Mouse (Mus musculus): ENCODE measurements around the gene Mgat4a. TPM values are rescaled to one million over a fixed set of nuclear protein-coding genes. Genes with fewer than 3 reads are reported as not detected.

Mgat4a gene
- total and polyA plus RNA-seq, 3 experiments = 4.5 to 11.8 (median 8.7) TPM

DNA sequence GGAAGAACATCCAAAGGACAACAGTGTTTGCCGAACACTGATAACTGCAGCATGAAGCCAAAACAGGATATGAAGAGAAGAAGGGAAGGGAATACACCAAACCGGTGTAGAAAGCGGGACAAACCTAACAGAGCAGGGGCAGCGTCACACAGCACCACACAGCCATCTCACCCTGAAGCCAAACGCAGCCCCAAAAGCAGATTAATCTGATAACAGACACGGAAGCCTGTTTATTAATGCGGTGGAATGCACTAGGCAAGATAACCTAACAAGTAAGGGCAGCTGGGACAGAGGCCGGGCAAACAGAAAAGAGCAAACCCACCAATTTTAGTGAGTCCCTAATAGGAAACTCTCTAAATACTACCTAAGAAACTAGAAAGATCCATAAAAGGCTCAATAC is 61.1 kb downstream of the Mgat4a start:
- DNase-seq = no peak
- 70% methylated on average over 8 of the region's 8 CpGs for WGBS
- Histone ChIP-seq H3K36me3 (ENCODE audit: control insufficient read depth, insufficient read depth, low read length) (no peaks in the 10 kb centered on the region), H3K27ac (no peak overlapping the region), H3K4me3 (no peak overlapping the region), H3K79me2 (replicated peaks; ENCODE audit: control insufficient read depth, insufficient read depth, low read length) (no peaks in the 10 kb centered on the region), H3K4me1 (ENCODE audit: control insufficient read depth, insufficient read depth, low read length) (peaks cover 3% of the 10 kb centered on the region), H3K9ac (ENCODE audit: low read depth, low read length) (no peak overlapping the region), H3K27me3 (ENCODE audit: control insufficient read depth, insufficient read depth, low read length) (no peaks in the 10 kb centered on the region)
- TF ChIP-seq CTCF (IDR thresholded peaks at IDR 0.05) = no peak
- intact Hi-C loops (cut with DNase I) = loop anchor here (10.0 kb wide), 1 partner anchor 55 kb away; no protein-coding TSS in a partner anchor

DNA sequence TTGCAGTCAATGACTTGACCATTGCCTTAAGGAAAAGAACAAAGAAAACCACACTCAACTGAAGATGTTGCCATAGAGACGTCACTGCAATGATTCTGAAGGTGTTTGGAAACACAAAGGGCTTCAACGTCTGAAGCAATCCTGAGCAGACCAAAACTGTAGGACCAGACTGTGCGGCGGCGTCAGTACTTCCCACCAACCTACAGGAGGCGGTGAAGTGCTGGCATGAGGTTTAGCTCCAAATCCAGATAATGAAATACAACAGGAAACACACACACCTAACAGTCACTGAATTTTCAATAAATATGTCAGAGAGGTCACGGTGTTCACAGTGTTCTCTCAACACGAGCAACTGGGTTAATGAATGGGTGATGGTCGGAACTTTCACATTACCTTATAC is 61.7 kb downstream of the Mgat4a start:
- H3K4me3 ChIP-seq = no peak overlapping the region
- intact Hi-C loops (cut with DNase I) = loop anchor here (10.0 kb wide), 1 partner anchor 56 kb away; no protein-coding TSS in a partner anchor

DNA sequence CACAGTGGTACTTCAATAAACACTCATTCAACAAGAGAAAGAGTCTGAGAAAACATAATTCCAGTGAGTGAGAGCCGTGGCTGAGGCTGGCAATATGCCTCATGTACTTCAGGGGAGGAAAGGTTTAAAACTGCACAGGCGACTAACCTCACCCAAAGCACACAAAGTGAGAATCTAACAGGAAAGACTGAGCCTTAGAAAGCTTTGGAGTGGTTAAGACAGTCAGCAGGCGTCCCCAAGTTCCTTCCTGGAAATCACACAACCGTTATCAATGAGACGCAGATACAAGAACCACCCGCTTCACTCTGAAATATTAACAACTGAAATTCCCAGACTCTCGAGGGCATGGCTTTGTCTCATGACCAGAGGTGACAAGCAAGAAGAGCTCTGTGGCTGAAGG is 62.4 kb downstream of the Mgat4a start:
- no peak for DNase-seq
- intact Hi-C loops (cut with DNase I) = loop anchor here (10.0 kb wide), 1 partner anchor 56 kb away; no protein-coding TSS in a partner anchor
- peaks cover 6% of the 10 kb centered on the region for H3K4me1 ChIP-seq (ENCODE audit: control insufficient read depth, insufficient read depth, low read length)
- peaks cover 3% of the 10 kb centered on the region; the same call in 1 of the 2 replicates for H3K36me3 ChIP-seq (ENCODE audit: control insufficient read depth, insufficient read depth, low read length)
- H3K9ac ChIP-seq (ENCODE audit: low read depth, low read length) = no peak overlapping the region
- H3K27ac ChIP-seq = peak overlapping the region; percentile 12; the same call in 1 of the 2 replicates
- no peaks in the 10 kb centered on the region for H3K27me3 ChIP-seq (ENCODE audit: control insufficient read depth, insufficient read depth, low read length)
- WGBS = 7% methylated on average over 7 of the region's 7 CpGs
- no peak overlapping the region for H3K4me3 ChIP-seq
- TF ChIP-seq CTCF (IDR thresholded peaks at IDR 0.05) (0 out of 2 replicates have a peak, but pooled peaks have one; percentile 15), EP300 (IDR thresholded peaks at IDR 0.05; ENCODE audit: insufficient read depth, low read depth, low read length) (no peak)
- no peaks in the 10 kb centered on the region for H3K79me2 ChIP-seq (replicated peaks; ENCODE audit: control insufficient read depth, insufficient read depth, low read length)

More for the DNA sequence above, 61.7 kb downstream of the Mgat4a start:
- H3K27ac ChIP-seq = no peak overlapping the region; the same call in 1 of the 2 replicates
- DNase-seq = no peak
- peaks cover 4% of the 10 kb centered on the region for H3K4me1 ChIP-seq (ENCODE audit: control insufficient read depth, insufficient read depth, low read length)
- no peak overlapping the region for H3K9ac ChIP-seq (ENCODE audit: low read depth, low read length)
- no peaks in the 10 kb centered on the region for H3K27me3 ChIP-seq (ENCODE audit: control insufficient read depth, insufficient read depth, low read length)
- H3K36me3 ChIP-seq (ENCODE audit: control insufficient read depth, insufficient read depth, low read length) = peaks cover 3% of the 10 kb centered on the region; the same call in 1 of the 2 replicates
- 71% methylated on average over 9 of the region's 9 CpGs for WGBS
- TF ChIP-seq CTCF (IDR thresholded peaks at IDR 0.05) = peak; percentile 66
- no peak for TF ChIP-seq POLR2A (IDR thresholded peaks at IDR 0.05; ENCODE audit: insufficient read depth, low read depth, low read length)
- H3K79me2 ChIP-seq (replicated peaks; ENCODE audit: control insufficient read depth, insufficient read depth, low read length) = no peaks in the 10 kb centered on the region

DNA sequence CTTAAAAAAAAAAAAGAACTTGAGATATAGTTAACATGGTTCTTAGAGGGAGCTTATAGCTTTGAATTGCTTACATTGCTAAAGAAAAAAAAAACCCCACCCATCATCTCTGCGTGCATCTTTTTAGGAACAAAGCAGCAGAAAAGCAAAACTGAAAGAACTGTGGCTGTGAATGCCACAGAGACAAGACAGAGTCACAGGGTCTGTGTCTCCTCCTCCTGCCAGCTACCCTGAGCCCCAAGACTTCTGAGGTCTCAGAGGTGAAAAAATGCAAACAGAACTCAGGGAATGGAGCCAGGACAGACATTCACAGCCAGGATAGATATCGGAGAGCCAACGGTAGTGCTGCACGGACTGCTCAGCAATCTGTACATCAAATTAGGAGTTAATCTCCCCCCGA is 62.9 kb downstream of the Mgat4a start:
- no peak for TF ChIP-seq EP300 (IDR thresholded peaks at IDR 0.05; ENCODE audit: insufficient read depth, low read depth, low read length)
- no peak for TF ChIP-seq POLR2A (IDR thresholded peaks at IDR 0.05; ENCODE audit: insufficient read depth, low read depth, low read length)
- intact Hi-C loops (cut with DNase I) = loop anchor here (10.0 kb wide), 1 partner anchor 57 kb away; no protein-coding TSS in a partner anchor
- H3K9ac ChIP-seq (ENCODE audit: low read depth, low read length) = no peak overlapping the region
- 12% methylated on average over 5 of the region's 5 CpGs for WGBS
- peak overlapping the region; percentile 12; the same call in 1 of the 2 replicates for H3K27ac ChIP-seq
- H3K79me2 ChIP-seq (replicated peaks; ENCODE audit: control insufficient read depth, insufficient read depth, low read length) = no peaks in the 10 kb centered on the region
- peaks cover 6% of the 10 kb centered on the region for H3K4me1 ChIP-seq (ENCODE audit: control insufficient read depth, insufficient read depth, low read length)
- no peaks in the 10 kb centered on the region for H3K27me3 ChIP-seq (ENCODE audit: control insufficient read depth, insufficient read depth, low read length)
- peaks cover 3% of the 10 kb centered on the region; the same call in 1 of the 2 replicates for H3K36me3 ChIP-seq (ENCODE audit: control insufficient read depth, insufficient read depth, low read length)
- 0 out of 2 replicates have a peak overlapping the region, but pooled peaks have one; percentile 22 for H3K4me3 ChIP-seq
- DNase-seq = no peak

DNA sequence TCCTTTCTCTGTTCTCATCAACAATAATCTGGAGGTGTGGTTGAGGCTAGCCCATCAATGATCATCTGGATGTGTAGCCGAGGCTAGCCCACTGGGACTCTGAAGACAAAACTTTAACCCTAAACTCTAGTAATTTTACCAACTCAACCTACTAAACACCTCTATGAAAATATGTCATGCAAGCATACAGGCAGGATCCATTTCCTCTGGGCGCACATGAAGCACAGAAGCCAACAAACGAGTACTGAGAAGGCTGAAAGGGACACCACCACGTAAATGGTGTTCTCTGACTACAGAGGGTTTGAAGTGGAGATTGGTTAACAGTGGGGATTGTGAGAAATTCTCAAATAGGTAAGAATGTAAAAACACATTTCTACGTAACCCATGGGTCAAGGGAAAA is 63.6 kb downstream of the Mgat4a start:
- H3K27me3 ChIP-seq (ENCODE audit: control insufficient read depth, insufficient read depth, low read length) = no peaks in the 10 kb centered on the region
- H3K4me1 ChIP-seq (ENCODE audit: control insufficient read depth, insufficient read depth, low read length) = peaks cover 6% of the 10 kb centered on the region
- no peak overlapping the region for H3K9ac ChIP-seq (ENCODE audit: low read depth, low read length)
- H3K4me3 ChIP-seq = no peak overlapping the region
- no peak overlapping the region for H3K27ac ChIP-seq
- TF ChIP-seq CTCF (IDR thresholded peaks at IDR 0.05) = no peak
- no peak for TF ChIP-seq POLR2A (IDR thresholded peaks at IDR 0.05; ENCODE audit: insufficient read depth, low read depth, low read length)
- no peak for TF ChIP-seq EP300 (IDR thresholded peaks at IDR 0.05; ENCODE audit: insufficient read depth, low read depth, low read length)
- no peaks in the 10 kb centered on the region for H3K79me2 ChIP-seq (replicated peaks; ENCODE audit: control insufficient read depth, insufficient read depth, low read length)
- DNase-seq = no peak
- intact Hi-C loops (cut with DNase I) = loop anchor here (10.0 kb wide), 1 partner anchor 58 kb away; no protein-coding TSS in a partner anchor
- peaks cover 3% of the 10 kb centered on the region; the same call in 1 of the 2 replicates for H3K36me3 ChIP-seq (ENCODE audit: control insufficient read depth, insufficient read depth, low read length)
- WGBS = 91% methylated on average over 5 of the region's 5 CpGs

DNA sequence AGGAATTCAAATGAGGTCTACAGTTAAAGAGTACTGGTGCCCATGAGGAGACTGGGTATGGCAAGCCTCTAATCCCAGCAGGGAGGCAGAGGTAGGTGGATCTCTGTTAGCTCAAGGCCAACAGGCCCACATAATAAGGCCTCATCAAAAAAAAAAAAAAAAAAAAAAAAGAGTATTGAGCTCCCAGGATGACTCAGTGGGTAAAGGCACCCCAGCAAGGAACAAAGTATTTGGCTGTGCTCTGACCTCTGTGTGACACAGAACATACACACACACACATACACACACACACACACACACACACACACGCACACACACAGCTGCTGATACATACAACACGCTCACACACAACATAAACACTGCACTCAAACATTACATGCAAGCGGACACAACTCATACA is 65.5 kb downstream of the Mgat4a start:
- no peak overlapping the region for H3K4me3 ChIP-seq
- no peaks in the 10 kb centered on the region for H3K27me3 ChIP-seq (ENCODE audit: control insufficient read depth, insufficient read depth, low read length)
- intact Hi-C loops (cut with DNase I) = loop anchor here (10.0 kb wide), 1 partner anchor 59 kb away; no protein-coding TSS in a partner anchor
- no peak overlapping the region for H3K27ac ChIP-seq
- H3K36me3 ChIP-seq (ENCODE audit: control insufficient read depth, insufficient read depth, low read length) = peaks cover 3% of the 10 kb centered on the region; the same call in 1 of the 2 replicates
- TF ChIP-seq CTCF (IDR thresholded peaks at IDR 0.05) (no peak), POLR2A (IDR thresholded peaks at IDR 0.05; ENCODE audit: insufficient read depth, low read depth, low read length) (no peak), EP300 (IDR thresholded peaks at IDR 0.05; ENCODE audit: insufficient read depth, low read depth, low read length) (no peak)
- H3K4me1 ChIP-seq (ENCODE audit: control insufficient read depth, insufficient read depth, low read length) = peaks cover 6% of the 10 kb centered on the region
- WGBS = 98% methylated on average over 3 of the region's 3 CpGs
- no peaks in the 10 kb centered on the region for H3K79me2 ChIP-seq (replicated peaks; ENCODE audit: control insufficient read depth, insufficient read depth, low read length)
- H3K9ac ChIP-seq (ENCODE audit: low read depth, low read length) = no peak overlapping the region
- no peak for DNase-seq
